Mouse (Mus musculus) limb, embryonic 11.5 days (tissue): ENCODE results near the gene Fancg. TPM values are rescaled to one million over a fixed set of nuclear protein-coding genes. Genes with fewer than 3 reads are reported as not detected.
A peak's percentile ranks its signal among the peaks of the same experiment; 100 is the strongest.

Experiments used
- ATAC-seq: fragments of 200-750 bp; cut with Nextera tagmentation; 2 replicates; pipeline ENCODE4 v1.8.0; 2017; ENCODE audit warnings: low read depth; ENCODE audit not compliant: insufficient number of reproducible peaks, low FRiP score, low TSS enrichment
- DNase-seq: peaks from one replicate; pipeline ENCODE4 v3.0.0-alpha.2; 2015; ENCODE audit warnings: low spot score
- H3K27ac ChIP-seq: fragments of 300-500 bp; sonication (generic); replicated peaks from 2 replicates; pipeline ENCODE4 v1.5.1; 2014; ENCODE audit warnings: low read depth, mild to moderate bottlenecking, low read length
- H3K27me3 ChIP-seq: fragments of 300-500 bp; sonication (generic); 2 replicates; pipeline ENCODE4 v1.6.1; 2014; ENCODE audit warnings: mild to moderate bottlenecking, low read length, mixed read lengths; ENCODE audit not compliant: control insufficient read depth, insufficient read depth
- H3K36me3 ChIP-seq: fragments of 300-500 bp; sonication (generic); 2 replicates; pipeline ENCODE4 v1.6.1; 2014; ENCODE audit warnings: mild to moderate bottlenecking, low read length, moderate library complexity, mixed read lengths; ENCODE audit not compliant: control insufficient read depth, insufficient read depth
- H3K4me1 ChIP-seq: fragments of 300-500 bp; sonication (generic); 2 replicates; pipeline ENCODE4 v1.6.1; 2014; ENCODE audit warnings: low read length, mixed read lengths; ENCODE audit not compliant: control insufficient read depth, insufficient read depth
- H3K4me2 ChIP-seq: fragments of 300-500 bp; sonication (generic); 2 replicates; pipeline ENCODE4 v1.6.1; 2014; ENCODE audit warnings: low read depth, mild to moderate bottlenecking, moderate library complexity; ENCODE audit not compliant: severe bottlenecking
- H3K4me3 ChIP-seq: fragments of 300-500 bp; sonication (generic); 2 replicates; pipeline ENCODE4 v1.5.1; 2014; ENCODE audit warnings: low read depth, low read length
- H3K9ac ChIP-seq: fragments of 300-500 bp; sonication (generic); 2 replicates; pipeline ENCODE4 v1.6.1; 2014; ENCODE audit warnings: mild to moderate bottlenecking, low read length
- H3K9me3 ChIP-seq: fragments of 300-500 bp; sonication (generic); 2 replicates; pipeline ENCODE4 v1.6.1; 2016; ENCODE audit warnings: low read length; ENCODE audit not compliant: control insufficient read depth
- WGBS: fragments of 180-500 bp; shearing (Covaris S2); extraction: QIAGEN DNeasy Blood & Tissue Kit; methylation state at CpG from one replicate; pipeline ENCODE4 v1.1.7; 2014; 5-methylcytosine and 5-hydroxymethylcytosine counted together
- polyA plus RNA-seq: library from polyadenylated mRNA; unstranded; fragments of >200 nt; fragmentation: Nextera tagmentation; extraction: Ambion mirVana; gene quantifications from 2 replicates; pipeline ENCODE4 v1.2.1, GENCODE M21; 2014

Gene Fancg
- polyA plus RNA-seq, 1 experiment from 2014 or later: 19.1 TPM

DNA sequence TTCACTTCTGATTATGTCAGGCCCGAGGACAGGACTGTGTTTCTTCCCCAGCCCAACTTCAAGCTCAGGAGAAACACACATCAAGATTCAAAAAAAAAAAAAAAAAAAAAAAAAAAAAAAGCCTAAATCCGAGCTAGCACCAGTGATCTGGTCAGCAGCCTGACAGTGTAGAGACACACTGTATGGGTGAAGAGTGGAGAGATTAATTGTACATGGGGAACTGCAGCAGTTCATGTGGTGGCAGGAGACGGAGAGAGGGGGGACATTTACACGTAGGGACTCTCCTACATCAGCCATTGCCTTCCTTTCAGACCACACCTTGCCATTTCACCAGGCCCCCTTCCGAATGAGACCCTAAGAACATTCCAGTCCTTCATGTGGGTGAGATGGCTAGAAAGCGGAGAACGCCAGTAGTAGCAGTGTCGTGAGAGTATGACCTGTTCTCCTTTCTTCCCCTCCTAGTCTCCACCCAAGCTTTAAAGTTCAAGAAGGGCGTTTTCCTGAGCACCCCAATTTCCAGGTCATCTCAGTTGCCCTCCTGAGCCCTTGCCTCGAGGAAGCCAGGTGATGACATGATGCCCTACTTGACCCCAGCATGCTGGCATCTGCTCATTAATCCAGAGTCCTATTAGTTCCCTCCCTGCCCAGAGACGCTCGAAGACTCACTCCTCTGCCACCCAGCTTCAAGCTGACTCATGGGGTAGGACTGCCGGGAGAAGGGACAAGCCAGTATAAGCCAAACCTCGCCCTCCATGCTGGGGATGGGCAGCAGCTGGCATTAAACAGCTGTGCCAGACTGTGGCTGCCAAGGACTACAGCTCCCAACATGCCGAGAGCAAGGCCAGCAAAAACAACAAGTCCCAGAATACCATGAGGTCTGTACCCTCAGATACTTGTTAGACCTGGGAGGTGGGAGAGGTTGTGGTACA lies 28.5 kb upstream of the Fancg start:
- DNase-seq (peak; percentile 20), ATAC-seq (no peak)
- Histone ChIP-seq H3K4me2 (peak overlapping the region; percentile 89), H3K27me3 (no peaks in the 10 kb centered on the region), H3K36me3 (no peaks in the 10 kb centered on the region), H3K4me1 (peaks cover 8% of the 10 kb centered on the region), H3K27ac (no peak overlapping the region), H3K9ac (no peak overlapping the region; the same call in 1 of the 2 replicates), H3K4me3 (peak overlapping the region; percentile 50), H3K9me3 (no peaks in the 10 kb centered on the region)
- 57% methylated on average over 15 of the region's 15 CpGs for WGBS

DNA sequence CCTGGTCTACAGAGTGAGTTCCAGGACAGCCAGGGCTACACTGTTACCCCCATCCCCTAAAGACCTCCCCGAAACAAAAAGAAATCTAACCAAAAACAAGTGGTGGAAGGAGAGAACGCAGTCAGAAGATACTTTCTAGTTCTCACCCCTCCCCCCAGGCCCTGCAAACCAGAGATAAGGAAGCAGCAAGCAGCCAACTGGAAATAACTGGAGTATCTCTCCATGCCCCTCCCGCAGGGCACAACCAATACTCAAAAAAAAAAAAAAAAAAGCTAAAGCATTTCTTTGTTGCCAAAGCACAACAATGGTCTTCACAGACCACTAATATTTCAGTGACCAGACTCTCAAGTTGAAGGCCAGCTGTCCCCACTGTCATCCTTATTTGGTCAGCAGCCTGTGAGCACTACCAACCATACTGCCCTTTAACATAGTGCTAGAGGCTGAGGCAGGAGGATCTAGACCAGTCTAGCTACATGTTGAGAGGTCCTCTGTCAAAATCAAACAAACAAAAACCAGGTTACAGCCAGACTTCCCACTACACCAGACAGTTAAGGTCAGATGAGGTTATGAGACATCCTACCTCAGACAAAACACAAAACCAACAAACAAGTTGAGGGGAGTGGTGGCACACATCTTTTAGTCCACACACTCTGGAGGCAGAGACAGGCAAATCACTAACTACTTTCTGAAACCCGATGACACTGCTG lies 27.7 kb upstream of the Fancg start:
- no peak overlapping the region for H3K4me2 ChIP-seq
- no peaks in the 10 kb centered on the region for H3K9me3 ChIP-seq
- H3K4me1 ChIP-seq: peaks cover 8% of the 10 kb centered on the region
- DNase-seq: no peak
- H3K27me3 ChIP-seq: no peaks in the 10 kb centered on the region
- H3K4me3 ChIP-seq: no peak overlapping the region
- H3K36me3 ChIP-seq: no peaks in the 10 kb centered on the region
- ATAC-seq: no peak
- no peak overlapping the region for H3K27ac ChIP-seq
- H3K9ac ChIP-seq: no peak overlapping the region
- 68% methylated on average over 4 of the region's 4 CpGs for WGBS

DNA sequence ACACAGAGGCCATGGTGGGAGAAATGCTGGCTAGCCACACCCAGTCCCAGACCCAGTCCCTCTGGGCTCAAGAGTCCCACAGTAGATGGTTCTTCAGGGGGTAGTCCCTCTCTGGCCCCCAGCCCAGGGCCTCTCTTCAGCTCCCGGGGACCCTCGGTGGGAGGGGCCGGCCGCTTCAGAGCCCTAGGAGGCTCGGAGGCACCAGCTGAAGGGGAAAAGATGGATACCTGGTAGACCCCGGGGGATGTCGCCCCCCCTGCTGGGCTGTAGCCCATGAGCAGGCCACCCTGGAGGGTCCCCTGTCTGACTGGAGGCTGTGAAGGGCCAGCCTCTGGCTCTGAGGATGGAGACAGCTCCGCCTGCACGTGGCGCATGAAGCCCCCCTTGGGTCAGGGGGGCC lies 26.1 kb upstream of the Fancg start:
- no peak overlapping the region for H3K4me2 ChIP-seq
- no peak overlapping the region for H3K27ac ChIP-seq
- H3K36me3 ChIP-seq: no peaks in the 10 kb centered on the region
- 93% methylated on average over 10 of the region's 10 CpGs for WGBS
- ATAC-seq (no peak), DNase-seq (no peak)
- H3K4me1 ChIP-seq: peaks cover 11% of the 10 kb centered on the region
- H3K9ac ChIP-seq: no peak overlapping the region
- no peaks in the 10 kb centered on the region for H3K9me3 ChIP-seq
- H3K27me3 ChIP-seq: no peaks in the 10 kb centered on the region
- no peak overlapping the region for H3K4me3 ChIP-seq

DNA sequence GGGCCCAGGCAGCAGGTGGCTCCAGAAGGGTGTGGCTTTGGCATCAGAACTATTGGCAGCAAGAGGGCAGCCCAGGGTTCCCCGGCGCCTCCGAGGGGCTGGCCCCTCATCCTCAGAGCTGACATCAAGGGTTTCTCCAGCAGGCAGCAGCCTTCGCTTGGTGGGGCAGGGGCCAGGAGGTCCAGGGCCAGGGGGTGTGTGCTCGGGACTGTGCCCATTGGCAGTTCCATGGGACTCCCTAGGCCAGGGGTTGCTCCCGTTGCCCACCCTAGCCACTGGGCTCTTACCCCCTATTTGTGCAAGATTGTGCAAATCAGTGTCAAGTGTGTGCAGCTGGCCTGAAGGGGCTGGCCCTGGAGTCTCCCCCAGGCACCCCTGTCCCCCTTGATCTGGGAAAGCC lies 25.5 kb upstream of the Fancg start:
- no peak for ATAC-seq
- Histone ChIP-seq H3K27ac (no peak overlapping the region), H3K27me3 (no peaks in the 10 kb centered on the region), H3K4me3 (no peak overlapping the region), H3K4me1 (peaks cover 11% of the 10 kb centered on the region), H3K9me3 (no peaks in the 10 kb centered on the region), H3K4me2 (no peak overlapping the region), H3K9ac (no peak overlapping the region), H3K36me3 (no peaks in the 10 kb centered on the region)
- no peak for DNase-seq
- WGBS: 84% methylated on average over 6 of the region's 6 CpGs

DNA sequence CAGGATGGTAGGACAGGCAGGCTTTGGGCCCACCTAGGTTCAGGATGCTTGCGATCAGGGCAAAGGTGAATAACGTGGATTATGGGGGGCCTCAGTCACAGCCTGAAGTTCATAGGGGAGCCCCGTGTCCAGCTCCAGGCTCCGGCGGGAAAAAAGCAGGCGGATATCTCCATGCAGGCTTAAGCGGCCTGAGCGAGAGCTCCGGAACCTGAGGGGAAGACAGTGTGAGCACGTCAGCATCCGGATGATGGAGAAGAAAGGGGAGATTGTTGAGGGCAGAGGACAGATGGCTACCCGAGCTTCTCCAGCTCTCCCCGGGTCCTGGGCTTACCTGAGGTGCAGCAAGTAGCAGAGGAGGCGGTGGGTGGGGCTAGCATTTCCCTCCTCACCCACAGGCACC lies 23.2 kb upstream of the Fancg start:
- WGBS: 81% methylated on average over 14 of the region's 14 CpGs
- no peak overlapping the region for H3K27ac ChIP-seq
- H3K36me3 ChIP-seq: peaks cover 4% of the 10 kb centered on the region; the same call in 1 of the 2 replicates
- peaks cover 6% of the 10 kb centered on the region; the same call in 1 of the 2 replicates for H3K4me1 ChIP-seq
- no peaks in the 10 kb centered on the region for H3K9me3 ChIP-seq
- no peak overlapping the region for H3K9ac ChIP-seq
- no peaks in the 10 kb centered on the region for H3K27me3 ChIP-seq
- ATAC-seq (no peak), DNase-seq (no peak)
- no peak overlapping the region for H3K4me3 ChIP-seq
- no peak overlapping the region for H3K4me2 ChIP-seq

DNA sequence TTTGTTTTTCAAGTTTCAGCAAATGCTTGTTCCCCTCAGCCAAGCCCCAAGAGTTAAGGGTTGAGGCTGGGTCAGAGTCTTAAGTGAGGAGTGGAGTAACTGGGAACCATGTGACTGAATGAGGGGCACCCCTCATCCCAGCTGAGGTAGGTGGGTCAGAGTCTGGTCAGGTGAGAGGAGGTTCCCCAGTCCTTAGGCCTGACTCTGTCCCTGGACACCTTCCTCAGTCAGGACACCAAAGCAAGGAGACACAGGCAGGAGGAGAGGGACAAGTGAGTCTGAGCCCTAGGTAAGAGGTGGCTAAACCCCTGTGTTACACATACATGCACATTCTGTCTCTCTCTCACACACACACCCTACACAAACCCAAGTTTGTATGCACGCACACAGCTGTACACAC lies 22.2 kb upstream of the Fancg start:
- no peaks in the 10 kb centered on the region for H3K27me3 ChIP-seq
- DNase-seq: no peak
- H3K36me3 ChIP-seq: peaks cover 6% of the 10 kb centered on the region
- H3K9ac ChIP-seq: no peak overlapping the region
- no peak for ATAC-seq
- no peak overlapping the region for H3K4me2 ChIP-seq
- H3K4me1 ChIP-seq: peaks cover 6% of the 10 kb centered on the region; the same call in 1 of the 2 replicates
- H3K9me3 ChIP-seq: no peaks in the 10 kb centered on the region
- H3K4me3 ChIP-seq: no peak overlapping the region
- H3K27ac ChIP-seq: no peak overlapping the region
- WGBS: 93% methylated on average over 1 of the region's 1 CpGs

DNA sequence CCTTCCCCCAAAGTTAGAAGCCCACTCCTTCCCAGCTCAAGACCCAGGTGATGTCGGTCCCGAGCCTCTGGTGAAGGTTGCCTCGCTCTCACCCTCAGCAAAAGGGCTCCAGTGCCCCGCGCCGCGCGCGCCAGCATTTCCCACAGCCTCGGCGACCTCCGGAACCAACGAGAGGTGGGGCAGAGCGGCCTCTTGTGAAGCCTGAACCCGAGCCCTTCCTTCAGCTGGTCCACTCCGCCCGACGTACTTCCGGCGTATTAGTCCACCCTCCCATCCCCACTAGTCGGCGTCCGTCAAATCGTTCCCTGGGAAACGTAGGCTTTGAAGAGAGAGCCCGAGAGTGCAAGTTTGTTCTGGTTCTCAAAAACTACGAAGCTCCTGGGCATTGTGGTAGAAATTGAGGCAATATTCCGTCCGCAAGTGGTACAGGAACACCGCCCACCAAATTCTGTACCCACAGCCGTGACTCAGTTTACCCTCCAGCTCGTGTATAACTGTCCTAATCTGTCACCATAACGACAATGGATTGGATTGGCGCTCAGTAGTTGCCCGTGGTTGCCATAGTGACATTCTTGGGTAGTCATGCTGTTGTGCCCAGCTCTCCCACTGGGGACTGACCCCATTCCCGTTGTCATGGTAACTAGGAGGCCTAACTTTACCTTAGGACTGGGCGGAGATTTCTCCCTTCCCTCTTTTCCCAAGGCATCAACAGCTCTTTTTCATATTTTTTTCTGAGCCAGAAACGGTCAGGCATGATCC lies 21.1 kb upstream of the Fancg start, which contains the start of gene Stoml2:
TSS of gene Stoml2 (minus strand) at position 474 of the 759 bp plus-strand sequence.
- no peaks in the 10 kb centered on the region for H3K27me3 ChIP-seq
- H3K4me1 ChIP-seq: peaks cover 6% of the 10 kb centered on the region; the same call in 1 of the 2 replicates
- no peaks in the 10 kb centered on the region for H3K9me3 ChIP-seq
- peak within 1 kb of the TSS; percentile 81 for H3K4me3 ChIP-seq
- WGBS: under 1% methylated on average over 38 of the region's 38 CpGs
- H3K9ac ChIP-seq: peak within 1 kb of the TSS; percentile 92
- H3K27ac ChIP-seq: peak within 1 kb of the TSS; percentile 71
- DNase-seq: peak; percentile 93
- H3K4me2 ChIP-seq: peak within 1 kb of the TSS; percentile 76
- H3K36me3 ChIP-seq: peaks cover 10% of the 10 kb centered on the region
- ATAC-seq: peak; percentile 93

DNA sequence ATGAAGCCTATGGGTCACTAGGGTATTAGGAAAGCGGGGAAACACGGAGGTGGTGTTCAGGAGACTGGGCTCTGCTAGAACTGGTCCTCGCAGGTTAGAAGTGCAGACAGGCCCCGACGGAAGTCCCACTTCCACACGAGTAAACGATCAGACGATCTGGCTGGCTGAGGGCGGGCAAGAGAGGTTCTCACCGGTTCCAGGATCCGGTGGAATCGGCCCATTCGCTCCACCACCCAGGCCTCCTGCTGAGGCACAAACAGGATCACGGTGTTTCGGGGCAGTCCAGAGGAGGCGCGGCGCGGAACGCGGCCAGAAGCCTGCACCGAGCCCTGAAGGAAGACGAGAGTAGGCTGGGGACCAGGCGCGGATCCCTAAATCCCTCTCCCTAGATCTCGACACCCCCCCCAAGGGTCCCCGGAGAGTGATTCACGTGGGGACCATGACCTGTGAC lies 20.5 kb upstream of the Fancg start:
- DNase-seq (peak; percentile 54), ATAC-seq (peak; percentile 49)
- under 1% methylated on average over 28 of the region's 28 CpGs for WGBS
- H3K4me1 ChIP-seq: peaks cover 6% of the 10 kb centered on the region; the same call in 1 of the 2 replicates
- H3K36me3 ChIP-seq: peaks cover 10% of the 10 kb centered on the region
- peak overlapping the region; percentile 92 for H3K9ac ChIP-seq
- peak overlapping the region; percentile 76 for H3K4me2 ChIP-seq
- H3K27ac ChIP-seq: peak overlapping the region; percentile 56; the same call in 1 of the 2 replicates
- H3K27me3 ChIP-seq: no peaks in the 10 kb centered on the region
- no peaks in the 10 kb centered on the region for H3K9me3 ChIP-seq
- peak overlapping the region; percentile 81 for H3K4me3 ChIP-seq
